Mouse (Mus musculus) T-cell, adult 2 months (primary cell): Measurements from ENCODE around the gene Mier1.
"Not testable (repeated sequence)": the region's sequence is repeated elsewhere in the genome, so short reads cannot be mapped to it uniquely, and the experiment has no call there.

ENCODE experiments used
- DNase-seq: peaks from one replicate; pipeline ENCODE4 v3.0.0; 2022; ENCODE audit warnings: low spot score

Gene Mier1

GRCm38 (mm10) chr4:103166198-103166597 is 52.0 kb downstream of the Mier1 start:
- not testable (repeated sequence) for DNase-seq

- DNase-seq = no peak
Measured at GRCm38 (mm10) chr4:103171256-103171655, 57.1 kb downstream of the Mier1 start.

GRCm38 (mm10) chr4:103173507-103173906 is 59.3 kb downstream of the Mier1 start:
- no peak for DNase-seq

GRCm38 (mm10) chr4:103174001-103174400 is 59.8 kb downstream of the Mier1 start:
- no peak for DNase-seq

- DNase-seq = no peak
Measured at GRCm38 (mm10) chr4:103177681-103178080, 63.5 kb downstream of the Mier1 start.

GRCm38 (mm10) chr4:103178635-103179318 is 64.6 kb downstream of the Mier1 start:
- DNase-seq = no peak

GRCm38 (mm10) chr4:103179581-103179980 is 65.4 kb downstream of the Mier1 start:
- no peak for DNase-seq

GRCm38 (mm10) chr4:103180300-103180888 is 66.2 kb downstream of the Mier1 start:
- DNase-seq = no peak

- DNase-seq = no peak
Measured at GRCm38 (mm10) chr4:103188786-103189640, 74.8 kb downstream of the Mier1 start.

- no peak for DNase-seq
Measured at GRCm38 (mm10) chr4:103192421-103192820, 78.2 kb downstream of the Mier1 start.

- DNase-seq = no peak
Measured at GRCm38 (mm10) chr4:103197401-103197800, 83.2 kb downstream of the Mier1 start.

GRCm38 (mm10) chr4:103199086-103199485 is 84.9 kb downstream of the Mier1 start:
- DNase-seq = no peak

GRCm38 (mm10) chr4:103200046-103200445 is 85.9 kb downstream of the Mier1 start:
- DNase-seq = no peak

- DNase-seq = no peak
Measured at GRCm38 (mm10) chr4:103203646-103204045, 89.5 kb downstream of the Mier1 start.

- no peak for DNase-seq
Measured at GRCm38 (mm10) chr4:103208553-103208952, 94.4 kb downstream of the Mier1 start.

- no peak for DNase-seq
Measured at GRCm38 (mm10) chr4:103213859-103214497, 99.8 kb downstream of the Mier1 start.

- peak; percentile 75 for DNase-seq
Measured at GRCm38 (mm10) chr4:103214498-103214924, 100.3 kb downstream of the Mier1 start.
